Mouse (Mus musculus) heart, postnatal 10 days (tissue): ENCODE measurements around the gene Klf12. TPM values are rescaled to one million over a fixed set of nuclear protein-coding genes. Genes with fewer than 3 reads are reported as not detected.

Experiments used
- DNase-seq, 2 experiments: peaks; one replicate each; pipeline ENCODE4 v3.0.0; 2021
- intact Hi-C: fragments of 180-260 bp; cut with DNase I; formaldehyde crosslinking; loops from one replicate; pipeline ENCODE4 v1.15.1; 2025
- total RNA-seq, 2 experiments: library from RNA; stranded (reverse); gene quantifications; 2 replicates each; pipeline ENCODE4 v1.2.3; 2021

The Klf12 gene
- total RNA-seq, 2 experiments from 2014 or later: 15.3 to 17.4 TPM

DNA sequence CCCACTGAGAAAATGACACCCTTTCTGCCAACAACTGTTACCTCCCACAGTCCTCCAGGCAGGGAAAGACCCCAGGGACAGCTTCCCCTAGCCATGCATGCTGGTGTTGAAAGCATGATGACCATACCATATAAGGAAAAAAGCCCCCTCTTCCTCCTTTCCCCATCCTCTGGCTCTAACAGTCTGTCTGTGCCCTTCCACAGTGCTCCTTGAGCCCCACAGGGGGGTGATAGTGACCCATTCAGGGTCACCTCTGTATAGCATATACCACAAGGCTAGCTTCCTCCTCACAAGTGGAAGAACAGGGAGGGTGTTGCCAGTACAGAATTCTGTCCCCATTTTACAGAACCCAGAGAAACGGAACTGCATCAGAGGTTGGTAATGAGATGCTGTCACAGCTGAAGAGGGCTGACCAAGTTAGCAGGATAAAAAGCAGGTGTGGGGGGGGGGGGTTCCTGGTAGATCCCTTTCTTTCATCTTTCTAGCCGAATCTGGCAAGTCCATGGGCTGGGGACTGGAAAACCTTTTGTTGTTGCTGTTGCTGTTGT lies 214.9 kb downstream of the Klf12 start:
- intact Hi-C loops: loop anchor here (5.0 kb wide), 1 partner anchor 48 kb away; no protein-coding TSS in a partner anchor
- DNase-seq: no peak

GRCm38 (mm10) chr14:100068715-100069114 lies 215.8 kb downstream of the Klf12 start:
- DNase-seq: no peak
- intact Hi-C loops: loop anchor here (5.0 kb wide), 1 partner anchor 49 kb away; no protein-coding TSS in a partner anchor

DNA sequence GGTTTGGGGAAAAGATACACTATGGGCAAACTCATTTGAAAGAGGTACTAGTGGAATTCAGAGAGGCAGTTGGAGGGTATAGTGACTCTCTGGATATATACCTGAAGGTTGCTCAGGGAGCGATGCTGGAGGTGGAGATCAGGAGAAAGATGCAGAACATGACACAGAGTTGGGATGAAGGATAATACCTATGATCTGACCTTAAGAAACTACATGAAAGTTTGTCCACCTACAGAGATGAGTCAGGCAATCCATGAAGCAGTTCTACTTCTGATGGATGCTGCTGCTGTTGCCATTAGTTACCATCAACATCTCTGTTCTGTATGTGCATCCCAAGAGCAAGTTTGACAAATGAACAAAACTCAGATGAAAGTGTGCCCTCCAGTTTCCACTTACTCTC lies 222.0 kb downstream of the Klf12 start:
- no peak for DNase-seq
- intact Hi-C loops: no loop called here

DNA sequence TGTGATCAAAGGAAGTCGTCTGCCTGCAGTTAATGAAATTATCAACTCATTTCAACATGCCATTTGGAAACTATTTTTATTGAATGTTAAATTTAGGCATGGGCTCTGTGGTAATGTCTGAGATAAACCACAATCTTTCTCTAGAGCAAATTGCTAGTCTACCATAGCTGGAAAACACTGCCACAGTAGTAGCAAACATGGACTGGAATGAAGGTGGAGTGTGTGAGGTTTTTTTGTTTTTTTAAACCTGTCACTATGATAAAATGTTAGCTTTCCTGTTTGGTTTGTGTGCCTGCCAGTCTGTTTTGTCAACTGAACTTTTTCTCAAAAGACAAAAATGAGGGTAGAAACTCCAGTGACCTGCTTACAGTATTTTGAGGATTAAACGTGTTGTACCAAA lies 230.3 kb downstream of the Klf12 start:
- DNase-seq: no peak
- intact Hi-C loops: no loop called here

GRCm38 (mm10) chr14:100053456-100053855 lies 231.0 kb downstream of the Klf12 start:
- intact Hi-C loops: no loop called here
- no peak for DNase-seq

DNA sequence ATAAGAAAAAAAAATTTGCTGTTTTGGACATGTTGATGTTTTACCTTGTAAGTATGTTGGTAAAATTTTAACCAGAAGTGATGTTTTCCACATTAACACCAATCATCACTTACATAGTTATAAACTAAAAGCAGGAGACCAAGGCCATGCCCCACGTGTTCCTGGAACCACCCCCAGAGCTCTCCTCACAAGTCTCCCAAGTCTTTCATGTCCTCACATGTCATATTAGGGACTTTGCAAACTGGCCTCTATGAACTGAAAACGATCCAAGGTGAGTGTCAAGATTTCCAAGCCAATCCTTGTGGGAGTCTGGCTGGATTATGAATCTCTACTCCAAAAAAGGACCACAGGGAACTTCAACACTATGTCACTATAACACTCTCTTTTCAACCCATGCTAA lies 231.6 kb downstream of the Klf12 start:
- DNase-seq: no peak

DNA sequence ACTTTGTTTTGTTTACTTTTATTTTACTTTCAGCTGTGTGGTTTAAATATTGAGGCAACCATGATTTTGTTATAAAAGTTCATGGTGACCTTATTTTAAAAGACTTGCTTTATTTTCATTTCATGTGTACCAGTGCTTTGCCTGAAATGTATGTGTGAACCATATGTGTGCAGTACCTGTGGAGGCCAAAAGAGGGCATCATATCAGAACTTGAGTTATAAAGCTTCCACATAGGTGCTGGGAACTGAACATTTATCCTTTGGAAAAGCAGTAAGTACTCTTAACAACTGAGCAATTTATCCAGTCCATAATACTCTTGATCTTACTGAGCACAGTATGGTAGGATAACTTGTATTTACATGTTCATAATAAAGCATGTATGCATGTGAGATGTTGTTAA lies 239.0 kb downstream of the Klf12 start:
- no peak for DNase-seq
- intact Hi-C loops: no loop called here

More for the DNA sequence above, 231.6 kb downstream of the Klf12 start:
- intact Hi-C loops: no loop called here

DNA sequence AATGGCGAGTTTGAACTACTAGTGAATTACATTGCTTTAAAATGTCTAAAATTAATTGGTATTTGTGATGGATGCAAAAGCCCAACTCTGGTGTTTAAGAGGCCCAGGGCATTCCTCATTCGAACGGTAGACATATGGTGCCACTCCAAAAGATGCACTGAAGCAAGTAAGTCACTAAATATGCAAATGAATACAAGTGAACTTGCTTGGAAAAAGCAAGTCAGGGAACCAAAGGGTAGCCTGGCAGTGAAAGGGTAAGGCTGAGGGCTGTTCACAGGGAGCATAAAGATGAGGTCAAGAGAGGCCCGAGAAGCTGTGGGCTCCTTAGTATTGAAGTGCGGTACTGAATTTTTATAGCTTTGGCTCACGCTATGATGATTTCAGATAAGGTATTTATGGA lies 242.7 kb downstream of the Klf12 start:
- no peak for DNase-seq
- intact Hi-C loops: no loop called here

- intact Hi-C loops: no loop called here
- peak; percentile 14 to 16 for DNase-seq
These were observed 257.8 kb downstream of the Klf12 start for GRCm38 (mm10) chr14:100026671-100027070.

DNA sequence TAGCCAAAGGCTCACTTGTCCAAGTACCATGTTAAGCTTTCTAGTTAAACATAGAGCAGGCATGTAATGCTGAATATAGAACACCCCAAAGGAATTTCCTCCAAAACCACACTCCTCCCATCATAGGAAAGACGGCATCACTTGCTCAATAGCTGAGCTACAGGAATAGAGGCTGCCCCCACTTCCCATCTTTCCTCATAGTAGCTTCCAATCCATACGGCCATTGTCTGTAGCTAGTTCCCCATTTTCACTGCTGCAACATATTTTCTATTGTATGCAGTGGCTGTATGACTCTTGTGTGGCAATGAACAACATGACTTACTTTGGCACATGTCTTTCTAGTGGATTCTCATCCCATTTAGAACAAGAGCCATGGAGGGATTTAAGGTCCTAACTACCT lies 267.3 kb downstream of the Klf12 start:
- no peak for DNase-seq
- intact Hi-C loops: no loop called here

- intact Hi-C loops: loop anchor here (5.0 kb wide), 1 partner anchor 277 kb away; no protein-coding TSS in a partner anchor
- DNase-seq: no peak
These were observed 274.0 kb downstream of the Klf12 start for GRCm38 (mm10) chr14:100010525-100010924.

GRCm38 (mm10) chr14:100009790-100010382 lies 274.6 kb downstream of the Klf12 start:
- DNase-seq: peak; percentile 51 to 70

GRCm38 (mm10) chr14:99983510-99983909 lies 301.0 kb downstream of the Klf12 start:
- intact Hi-C loops: no loop called here
- DNase-seq: peak; percentile 6 to 23

More at GRCm38 (mm10) chr14:100009790-100010382, 274.6 kb downstream of the Klf12 start:
- intact Hi-C loops: loop anchor here (5.0 to 10.0 kb wide), 4 partner anchors 277 to 1367 kb away; no protein-coding TSS in a partner anchor

DNA sequence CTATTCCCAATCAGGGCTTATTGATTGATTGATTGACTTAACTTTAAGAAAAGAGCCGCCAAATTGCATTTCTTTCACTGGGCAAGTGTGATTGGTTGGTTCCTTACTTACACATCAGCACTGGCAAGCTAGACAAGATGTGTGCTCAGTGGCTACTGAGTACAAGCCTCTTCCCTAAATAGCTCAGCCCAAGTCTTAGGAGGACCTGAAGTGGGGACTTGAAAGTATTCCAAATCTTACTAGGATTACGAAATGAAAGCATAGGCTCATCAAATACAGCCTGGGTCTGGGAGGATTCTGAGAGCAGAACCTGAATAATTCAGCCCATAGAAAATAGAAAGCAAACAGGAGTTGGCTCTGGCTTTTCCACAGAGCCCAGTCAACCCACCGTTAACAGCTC lies 303.3 kb downstream of the Klf12 start:
- intact Hi-C loops: no loop called here
- no peak for DNase-seq

GRCm38 (mm10) chr14:99967920-99968319 lies 316.6 kb downstream of the Klf12 start:
- no peak for DNase-seq
- intact Hi-C loops: no loop called here

DNA sequence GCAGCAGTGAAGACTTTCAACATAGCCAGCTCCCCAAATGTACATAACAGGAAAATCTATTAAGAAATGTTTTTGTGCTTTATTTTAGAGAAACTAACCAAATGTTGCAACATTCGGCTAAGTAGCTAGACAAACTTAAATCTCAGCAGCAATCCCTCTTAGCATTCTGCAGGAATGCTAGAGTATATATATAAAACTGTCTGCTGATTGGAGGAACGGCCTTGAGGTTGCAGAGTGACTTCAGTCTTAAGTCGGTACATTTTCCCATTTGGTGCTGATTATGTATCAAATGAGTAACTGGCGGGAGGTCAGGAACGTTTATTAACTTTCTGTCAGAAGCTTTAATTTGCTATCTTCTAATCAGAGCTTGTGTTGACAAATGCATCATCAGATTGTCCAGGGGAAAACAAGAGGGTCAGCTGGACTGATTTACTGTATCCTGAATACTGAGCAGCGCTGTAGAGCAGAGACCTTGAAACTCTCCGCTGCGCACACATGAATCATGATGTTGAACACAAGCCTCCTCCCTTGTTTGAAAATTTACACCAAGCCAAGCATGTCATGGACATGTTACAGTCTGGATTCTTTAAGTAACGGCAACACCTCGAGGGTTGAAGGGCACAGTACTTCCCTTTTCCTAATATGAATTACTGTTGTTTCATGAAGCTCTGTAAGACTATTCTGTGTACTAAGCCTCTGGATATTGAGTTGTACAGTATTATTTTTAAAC lies 323.8 kb downstream of the Klf12 start:
- DNase-seq: no peak
- intact Hi-C loops: no loop called here

DNA sequence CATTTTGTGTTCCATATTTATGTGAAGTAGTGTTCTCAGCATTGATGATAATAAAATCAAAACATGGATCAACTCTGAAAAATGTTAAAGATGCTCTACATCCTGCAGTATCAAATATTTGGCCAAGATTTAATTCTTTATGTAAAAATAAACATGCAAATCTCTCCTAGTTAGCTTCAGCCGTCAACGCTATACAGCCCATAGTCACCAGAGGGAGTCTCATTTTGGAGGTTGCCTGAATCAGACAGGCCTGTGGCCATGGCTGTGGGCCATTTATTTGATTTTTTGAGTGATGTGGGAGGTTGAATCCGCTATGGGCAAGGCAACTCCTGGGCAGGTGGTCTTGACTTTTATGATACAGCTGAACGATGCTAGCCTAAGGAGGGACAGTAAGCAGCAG lies 329.3 kb downstream of the Klf12 start:
- DNase-seq: no peak
- intact Hi-C loops: no loop called here

DNA sequence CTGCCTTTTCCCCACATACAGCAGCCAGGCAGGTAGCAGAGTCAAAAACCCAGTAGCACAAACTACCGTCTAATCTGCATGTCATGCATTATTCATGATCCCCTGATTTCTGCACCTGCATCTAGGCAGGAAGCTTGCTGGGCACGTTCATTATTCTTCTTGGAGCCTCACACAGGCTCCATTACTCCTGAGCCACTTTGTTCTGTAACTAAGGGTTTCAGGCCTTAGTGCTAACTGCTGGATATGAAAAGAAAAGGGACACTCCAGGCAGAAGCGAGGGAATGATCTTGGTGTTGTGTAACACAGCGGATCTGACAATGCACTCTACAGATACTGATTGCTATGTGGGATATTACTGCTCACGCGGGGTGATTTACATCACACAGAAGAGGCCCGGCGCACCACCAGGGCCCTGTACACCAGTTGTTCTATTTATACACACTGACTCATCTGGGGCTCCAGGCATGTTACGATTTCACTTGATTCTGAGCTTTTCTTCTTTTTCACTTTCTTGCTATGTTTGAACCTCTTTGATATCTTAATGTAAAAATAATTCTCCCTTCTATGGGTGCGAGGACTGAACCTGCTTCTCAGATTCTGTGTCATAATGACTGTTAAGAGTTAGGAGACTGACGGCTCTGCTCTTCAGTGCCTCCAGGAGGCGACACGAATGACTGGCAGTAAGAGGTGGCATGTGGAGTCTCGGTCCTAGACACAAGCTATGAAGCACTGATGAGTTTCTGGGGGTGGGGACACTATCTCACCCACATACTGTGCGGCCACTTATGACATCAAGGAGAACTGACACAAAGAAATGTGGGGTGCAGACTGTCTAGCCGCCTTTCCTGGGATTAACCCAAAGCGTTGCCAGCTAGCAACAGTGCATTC lies 340.0 kb downstream of the Klf12 start:
- intact Hi-C loops: no loop called here
- DNase-seq: peak in 1 of 2 experiments; percentile 12

GRCm38 (mm10) chr14:99943156-99943555 lies 341.3 kb downstream of the Klf12 start:
- DNase-seq: peak; percentile 61 to 70
- intact Hi-C loops: no loop called here

DNA sequence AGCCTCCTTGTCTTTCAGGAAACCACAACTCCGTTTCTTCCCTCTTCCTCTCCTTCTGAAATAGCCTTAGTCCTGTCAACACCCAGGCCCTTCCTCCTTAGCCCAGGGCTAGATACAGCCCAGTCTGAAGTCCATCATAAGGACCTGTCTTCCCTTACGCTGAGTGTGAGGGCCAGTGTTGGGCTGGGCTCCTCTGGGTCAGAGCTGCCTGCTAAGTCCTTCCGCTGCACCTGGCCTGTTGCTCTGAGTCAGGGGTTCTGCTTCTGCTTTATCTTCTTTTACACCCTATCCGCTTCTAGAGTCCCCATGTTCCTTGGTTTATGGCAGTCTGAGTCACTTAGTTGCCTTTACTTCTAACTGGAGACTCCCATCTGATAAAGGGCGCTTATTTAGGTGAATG lies 351.0 kb downstream of the Klf12 start:
- intact Hi-C loops: loop anchor here (2.0 to 10.0 kb wide), 6 partner anchors 244 to 1495 kb away; no protein-coding TSS in a partner anchor
- DNase-seq: no peak

GRCm38 (mm10) chr14:99931879-99932278 lies 352.6 kb downstream of the Klf12 start:
- intact Hi-C loops: loop anchor here (1.0 to 10.0 kb wide), 7 partner anchors 245 to 1497 kb away; no protein-coding TSS in a partner anchor
- DNase-seq: peak; percentile 73 to 87
